Mouse (Mus musculus): Measurements from ENCODE around the gene Xylt1. TPM values are rescaled to one million over a fixed set of nuclear protein-coding genes. Genes with fewer than 3 reads are reported as not detected.

The Xylt1 gene
- total RNA-seq, 2 experiments from 2014 or later, result 43.5 to 43.9 TPM

- DNase-seq (ENCODE audit: low spot score in 2 of 2), result no peak
- Histone ChIP-seq H3K4me3 (no peak overlapping the region), H3K27ac (peak overlapping the region; percentile 51)
- TF ChIP-seq CTCF (conservative IDR thresholded peaks at IDR 0.05), result no peak
These were observed 20.8 kb downstream of the Xylt1 start for GRCm38 (mm10) chr7:117401581-117401980.

DNA sequence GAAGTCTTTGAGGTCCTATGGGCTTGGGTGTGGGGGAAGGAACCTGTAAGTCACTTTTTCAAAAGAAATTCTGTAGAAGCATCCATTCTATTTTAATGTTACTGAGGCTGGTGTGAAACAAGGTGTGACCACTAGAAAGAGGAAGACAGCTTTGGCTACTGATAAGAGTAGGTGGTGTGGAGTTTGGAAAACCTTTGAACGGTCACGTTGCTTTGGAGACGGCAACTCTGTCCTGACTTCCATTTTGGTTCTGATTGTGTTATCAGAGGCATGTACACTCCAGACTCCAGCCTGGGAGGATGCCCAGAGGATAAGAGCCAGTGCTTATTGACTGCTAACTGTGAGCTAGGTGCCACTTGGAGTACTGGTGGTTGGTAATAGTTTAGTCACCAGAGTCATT, 25.6 kb downstream of the Xylt1 start:
- H3K27ac ChIP-seq, result no peak overlapping the region
- TF ChIP-seq CTCF (conservative IDR thresholded peaks at IDR 0.05), result no peak
- H3K4me3 ChIP-seq, result no peak overlapping the region
- no peak for DNase-seq (ENCODE audit: low spot score in 2 of 2)

- H3K4me3 ChIP-seq, result no peak overlapping the region
- TF ChIP-seq CTCF (conservative IDR thresholded peaks at IDR 0.05), result no peak
- H3K27ac ChIP-seq, result no peak overlapping the region
- no peak for DNase-seq (ENCODE audit: low spot score in 2 of 2)
These were observed 28.6 kb downstream of the Xylt1 start for GRCm38 (mm10) chr7:117409268-117409988.

DNA sequence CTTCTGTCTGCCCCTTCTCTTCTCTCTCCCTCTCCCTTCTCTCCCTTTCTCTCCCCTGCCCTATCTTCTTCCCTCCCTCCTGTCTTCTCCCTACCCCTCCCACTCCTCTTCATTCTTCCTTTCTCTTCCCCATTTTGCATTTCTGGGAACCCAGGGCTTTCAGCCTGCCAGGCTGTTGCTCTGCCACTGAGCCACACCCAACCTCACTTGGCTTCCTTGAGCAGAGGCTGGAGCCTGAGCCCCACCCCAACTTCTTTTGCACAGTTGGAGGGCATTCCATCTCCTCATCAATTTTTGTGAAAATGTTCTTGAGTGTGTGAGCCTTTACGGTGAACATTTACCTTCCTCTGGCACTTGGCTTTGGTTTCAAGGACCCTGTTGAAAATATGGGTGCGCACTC, 31.1 kb downstream of the Xylt1 start:
- Histone ChIP-seq H3K4me3 (no peak overlapping the region), H3K27ac (no peak overlapping the region)
- no peak for DNase-seq (ENCODE audit: low spot score in 2 of 2)
- TF ChIP-seq CTCF (conservative IDR thresholded peaks at IDR 0.05), result no peak

DNA sequence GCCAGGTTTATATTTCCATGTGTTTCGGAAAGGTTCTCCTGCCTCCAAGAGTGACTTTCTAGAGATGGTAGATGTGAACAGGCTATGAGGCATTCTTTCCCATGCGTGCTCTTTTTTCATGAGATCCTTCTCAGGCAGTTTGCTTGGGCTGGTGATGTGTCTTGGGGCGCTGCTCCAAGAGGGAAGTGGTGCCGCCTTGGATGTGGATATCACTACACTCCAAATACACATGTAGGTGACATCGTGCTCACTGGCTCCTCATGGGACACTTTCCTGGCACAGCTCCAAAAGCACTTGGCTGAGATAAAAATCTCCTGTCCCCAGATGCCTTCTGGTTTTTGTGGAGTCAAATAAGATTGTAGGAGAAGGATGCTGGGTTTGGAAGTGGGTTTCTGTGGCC, 31.6 kb downstream of the Xylt1 start:
- no peak overlapping the region for H3K27ac ChIP-seq
- no peak for TF ChIP-seq CTCF (conservative IDR thresholded peaks at IDR 0.05)
- H3K4me3 ChIP-seq, result no peak overlapping the region
- DNase-seq (ENCODE audit: low spot score in 2 of 2), result no peak

DNA sequence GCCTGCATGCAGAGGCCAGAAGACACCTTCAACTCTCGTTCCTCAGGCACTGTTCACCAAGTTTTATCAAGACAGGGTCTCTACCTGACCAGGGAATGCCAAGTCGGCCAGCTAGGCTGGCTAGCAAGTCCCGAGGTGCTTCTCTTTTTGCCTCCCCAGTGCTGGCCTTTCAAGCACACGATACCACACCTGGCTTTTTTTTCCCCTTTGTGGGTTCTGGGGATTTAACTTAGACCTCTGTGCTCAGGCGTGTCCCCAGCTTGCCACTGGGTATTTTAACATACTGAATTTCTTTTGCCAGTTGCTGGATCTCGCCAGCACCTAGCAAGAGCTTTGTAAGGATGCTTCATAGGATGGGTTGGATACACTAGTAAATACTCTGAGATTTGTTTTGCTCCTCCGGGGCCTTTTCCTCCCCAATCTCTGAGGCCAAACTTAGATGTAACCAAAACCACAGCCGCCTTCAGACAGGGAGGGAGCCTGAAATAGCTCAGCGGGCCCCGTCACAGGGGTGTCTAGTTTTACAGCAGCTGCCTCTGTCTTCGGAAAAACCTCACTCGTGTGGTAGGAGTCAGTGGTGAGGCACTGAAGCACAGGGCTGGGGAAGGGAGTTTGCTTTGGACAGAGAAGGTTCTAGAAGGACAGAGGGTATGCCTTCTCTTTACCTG, 33.7 kb downstream of the Xylt1 start:
- Histone ChIP-seq H3K27ac (no peak overlapping the region), H3K4me3 (no peak overlapping the region)
- no peak for DNase-seq (ENCODE audit: low spot score in 2 of 2)
- no peak for TF ChIP-seq CTCF (conservative IDR thresholded peaks at IDR 0.05)

- TF ChIP-seq CTCF (conservative IDR thresholded peaks at IDR 0.05), result no peak
- Histone ChIP-seq H3K27ac (no peak overlapping the region), H3K4me3 (no peak overlapping the region)
- no peak for DNase-seq (ENCODE audit: low spot score in 2 of 2)
These were observed 34.2 kb downstream of the Xylt1 start for GRCm38 (mm10) chr7:117415009-117415363.

GRCm38 (mm10) chr7:117419041-117419440, 38.3 kb downstream of the Xylt1 start:
- H3K27ac ChIP-seq, result no peak overlapping the region
- no peak overlapping the region for H3K4me3 ChIP-seq
- no peak for TF ChIP-seq CTCF (conservative IDR thresholded peaks at IDR 0.05)
- DNase-seq (ENCODE audit: low spot score in 2 of 2), result no peak

GRCm38 (mm10) chr7:117419846-117420245, 39.1 kb downstream of the Xylt1 start:
- TF ChIP-seq CTCF (conservative IDR thresholded peaks at IDR 0.05), result no peak
- H3K4me3 ChIP-seq, result no peak overlapping the region
- no peak for DNase-seq (ENCODE audit: low spot score in 2 of 2)
- H3K27ac ChIP-seq, result no peak overlapping the region

- no peak for TF ChIP-seq CTCF (conservative IDR thresholded peaks at IDR 0.05)
- no peak overlapping the region; the same call in 1 of the 2 replicates for H3K27ac ChIP-seq
- no peak overlapping the region for H3K4me3 ChIP-seq
- no peak for DNase-seq (ENCODE audit: low spot score in 2 of 2)
These were observed 39.5 kb downstream of the Xylt1 start for GRCm38 (mm10) chr7:117420301-117420700.

- DNase-seq (ENCODE audit: low spot score in 2 of 2), result no peak
- peak overlapping the region; percentile 3; the same call in 1 of the 2 replicates for H3K27ac ChIP-seq
- no peak for TF ChIP-seq CTCF (conservative IDR thresholded peaks at IDR 0.05)
- H3K4me3 ChIP-seq, result no peak overlapping the region
These were observed 40.2 kb downstream of the Xylt1 start for GRCm38 (mm10) chr7:117420836-117421566.

DNA sequence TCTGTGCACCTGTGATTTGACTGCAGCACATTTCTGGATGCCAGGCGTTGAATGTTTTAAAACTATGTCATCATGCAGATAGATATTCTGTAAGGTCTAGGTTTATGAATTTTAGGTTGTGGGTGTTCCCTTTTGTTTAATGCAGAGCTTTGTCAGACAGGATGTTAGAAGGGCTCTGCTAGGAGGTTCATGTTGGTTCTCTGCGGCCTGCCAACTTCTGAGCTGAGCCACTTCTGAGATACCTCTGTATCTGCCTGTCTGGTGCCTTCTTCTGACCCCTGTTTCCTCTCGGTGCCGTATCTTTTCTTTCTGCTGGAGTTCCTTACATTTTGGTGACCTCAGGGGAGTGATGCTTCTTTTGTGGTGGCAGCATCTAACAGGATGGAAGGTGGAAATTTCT, 44.1 kb downstream of the Xylt1 start:
- no peak for TF ChIP-seq CTCF (conservative IDR thresholded peaks at IDR 0.05)
- DNase-seq (ENCODE audit: low spot score in 2 of 2), result no peak
- no peak overlapping the region for H3K27ac ChIP-seq
- H3K4me3 ChIP-seq, result no peak overlapping the region

- no peak overlapping the region for H3K4me3 ChIP-seq
- H3K27ac ChIP-seq, result no peak overlapping the region
- TF ChIP-seq CTCF (conservative IDR thresholded peaks at IDR 0.05), result no peak
- no peak for DNase-seq (ENCODE audit: low spot score in 2 of 2)
These were observed 45.6 kb downstream of the Xylt1 start for GRCm38 (mm10) chr7:117426366-117426765.

Data from layer of hippocampus, adult 2 months (tissue).